Mouse (Mus musculus): Measurements from ENCODE around the gene Polr3gl.

Gene Polr3gl

DNA sequence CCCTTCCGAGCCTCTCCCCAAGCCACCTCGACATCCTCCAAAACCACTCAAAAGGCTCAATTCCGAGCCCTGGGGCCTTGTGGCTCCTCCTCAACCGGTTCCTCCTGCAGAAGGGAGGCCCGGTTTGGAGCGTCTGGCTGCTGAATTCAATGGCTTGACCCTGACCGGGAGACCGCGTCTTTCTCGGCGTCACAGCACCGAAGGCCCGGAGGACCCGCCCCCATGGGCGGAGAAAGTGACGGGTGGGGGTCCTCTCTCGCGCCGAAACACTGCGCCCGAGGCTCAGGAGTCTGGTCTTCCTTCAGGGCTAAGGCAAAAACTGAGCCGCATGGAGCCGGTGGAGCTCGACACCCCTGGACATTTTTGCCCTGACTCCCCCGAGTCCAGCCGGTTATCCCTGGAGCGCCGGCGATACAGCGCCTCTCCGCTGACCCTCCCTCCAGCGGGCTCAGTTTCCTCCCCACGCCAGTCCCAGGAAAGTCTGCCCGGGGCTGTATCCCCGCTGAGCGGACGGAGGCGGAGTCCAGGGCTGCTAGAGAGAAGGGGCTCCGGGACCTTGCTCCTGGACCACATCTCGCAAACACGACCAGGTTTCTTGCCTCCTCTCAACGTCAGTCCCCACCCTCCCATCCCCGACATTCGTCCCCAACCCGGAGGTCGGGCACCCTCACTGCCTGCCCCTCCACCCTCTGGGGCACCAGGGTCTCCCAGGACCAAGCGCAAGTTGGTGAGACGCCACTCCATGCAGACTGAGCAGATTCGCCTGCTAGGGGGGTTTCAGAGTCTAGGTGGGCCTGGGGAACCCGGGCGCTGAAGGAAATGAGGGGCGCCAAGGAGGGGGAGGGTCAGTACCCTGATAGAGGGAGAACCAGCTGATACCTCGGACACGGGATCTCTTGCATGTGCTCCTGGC lies 4.4 kb upstream of the Polr3gl start:
- in situ Hi-C loops (cut with MboI, MseI), result no loop called here

DNA sequence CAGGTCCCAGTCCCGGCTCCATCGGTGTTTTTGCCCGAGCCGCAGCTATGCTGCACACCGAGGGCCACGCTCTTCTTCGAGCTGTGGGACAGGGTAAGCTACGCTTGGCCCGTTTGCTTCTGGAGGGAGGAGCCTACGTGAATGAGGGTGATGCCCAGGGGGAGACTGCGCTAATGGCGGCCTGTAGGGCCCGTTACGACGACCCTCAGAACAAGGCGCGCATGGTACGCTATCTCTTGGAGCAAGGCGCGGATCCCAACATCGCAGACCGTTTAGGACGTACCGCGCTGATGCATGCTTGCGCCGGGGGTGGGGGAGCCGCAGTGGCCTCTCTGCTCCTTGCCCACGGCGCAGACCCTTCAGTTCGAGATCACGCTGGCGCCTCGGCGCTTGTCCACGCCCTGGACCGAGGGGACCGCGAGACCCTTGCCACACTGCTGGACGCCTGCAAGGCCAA lies 3.5 kb upstream of the Polr3gl start:
- in situ Hi-C loops (cut with MboI, MseI), result no loop called here

- in situ Hi-C loops (cut with MboI, MseI), result no loop called here
Observed at GRCm38 (mm10) chr3:96596855-96597254, 2.9 kb upstream of the Polr3gl start.

- in situ Hi-C loops (cut with MboI, MseI), result no loop called here
Observed at GRCm38 (mm10) chr3:96596228-96596707, 2.3 kb upstream of the Polr3gl start, which contains the start of gene Ankrd34a. TSS of gene Ankrd34a (plus strand) at chr3:96596636.

DNA sequence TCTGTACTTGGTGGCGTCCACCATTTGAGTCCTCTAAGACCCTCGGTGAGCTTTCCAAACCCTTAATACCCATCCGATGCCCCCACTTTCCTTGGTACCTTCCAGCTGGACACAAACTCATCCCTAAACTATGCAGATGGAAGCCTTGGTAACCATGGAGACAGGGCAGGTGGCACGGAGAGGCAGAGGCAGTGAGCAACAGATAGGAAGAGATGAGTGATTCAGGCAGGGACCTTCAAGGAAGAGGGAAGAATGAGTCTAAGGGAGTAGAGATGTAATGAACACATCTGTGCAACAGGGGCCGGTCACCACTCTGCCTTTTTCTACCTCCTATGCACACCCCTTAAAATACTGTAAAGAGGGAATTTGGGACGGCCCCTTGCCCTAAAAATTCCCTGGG lies 1.7 kb upstream of the Polr3gl start:
- in situ Hi-C loops (cut with MboI, MseI), result no loop called here

DNA sequence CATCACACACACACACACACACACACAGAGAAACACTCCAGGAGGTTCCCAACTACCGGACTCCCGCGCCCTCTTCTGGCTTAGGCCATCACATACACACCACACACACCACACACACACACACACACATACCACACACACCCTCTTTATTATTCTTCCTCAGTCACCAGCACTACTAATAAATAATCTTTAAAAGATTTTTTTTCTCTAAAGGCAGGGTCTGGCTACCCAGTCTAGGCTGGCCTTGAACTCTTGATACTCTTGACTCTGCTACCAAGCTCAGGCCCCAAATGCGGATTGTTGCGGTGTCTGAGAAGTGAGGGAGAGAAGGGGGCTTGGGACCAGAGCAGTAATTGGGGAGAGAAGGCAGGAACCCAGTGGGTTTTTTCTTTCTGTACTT lies 870 bp upstream of the Polr3gl start:
- in situ Hi-C loops (cut with MboI, MseI), result no loop called here

DNA sequence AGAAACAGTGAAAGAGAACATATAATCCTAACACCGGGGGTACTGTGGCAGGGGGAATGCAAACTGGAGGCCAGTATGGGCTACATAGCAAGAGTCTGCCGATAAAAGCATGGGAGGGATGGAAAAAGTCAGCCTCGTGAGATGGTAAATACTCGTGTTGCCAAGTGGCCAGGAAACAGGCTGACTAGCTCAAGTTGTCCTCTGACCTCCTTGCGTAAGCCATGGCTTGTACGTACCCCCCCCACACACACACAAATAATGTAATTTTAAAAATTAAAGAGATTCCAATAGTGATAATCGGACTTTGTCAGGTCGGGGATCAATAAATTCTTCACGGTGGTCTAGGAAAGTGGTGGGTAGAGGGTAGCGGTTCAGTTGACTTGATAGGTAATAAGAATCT lies 607 bp downstream of the Polr3gl start:
- in situ Hi-C loops (cut with MboI, MseI), result no loop called here

DNA sequence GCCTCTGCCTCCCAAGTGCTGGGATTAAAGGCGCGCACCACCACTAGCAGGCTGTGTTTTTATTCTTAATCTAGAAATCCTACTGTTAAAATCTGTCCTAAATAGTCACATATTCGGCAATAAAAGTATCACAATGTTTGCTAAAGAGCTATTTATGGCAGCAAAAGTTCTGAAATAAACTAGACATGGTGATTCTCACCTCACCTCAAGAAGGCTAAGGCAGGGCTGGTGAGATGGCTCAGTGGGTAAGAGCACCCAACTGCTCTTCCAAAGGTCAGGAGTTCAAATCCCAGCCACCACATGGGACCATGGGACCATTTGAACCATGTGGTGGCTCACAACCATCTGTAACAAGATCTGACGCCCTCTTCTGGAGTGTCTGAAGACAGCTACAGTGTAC lies 3.3 kb downstream of the Polr3gl start:
- in situ Hi-C loops (cut with MboI, MseI), result no loop called here

DNA sequence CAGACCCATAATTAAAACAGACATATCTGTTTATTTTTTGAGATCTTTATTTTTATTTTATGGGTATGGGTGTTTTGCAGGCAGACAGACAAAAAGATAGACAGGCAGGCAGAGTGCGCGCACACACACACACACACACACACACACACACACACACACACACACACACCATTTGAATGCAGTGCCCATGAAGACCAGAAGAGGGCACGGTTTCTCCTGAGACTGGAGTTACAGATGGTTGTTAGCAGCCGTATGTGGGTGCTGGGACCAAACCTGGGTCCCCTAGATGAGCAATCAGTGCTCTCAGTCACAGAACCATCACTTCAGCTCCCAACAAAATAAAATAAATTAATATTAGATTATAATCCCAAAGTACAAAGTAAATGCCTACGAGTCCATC lies 10.6 kb downstream of the Polr3gl start:
- in situ Hi-C loops (cut with MboI, MseI), result loop anchor here (5.0 kb wide), 1 partner anchor 41 kb away; no protein-coding TSS in a partner anchor

DNA sequence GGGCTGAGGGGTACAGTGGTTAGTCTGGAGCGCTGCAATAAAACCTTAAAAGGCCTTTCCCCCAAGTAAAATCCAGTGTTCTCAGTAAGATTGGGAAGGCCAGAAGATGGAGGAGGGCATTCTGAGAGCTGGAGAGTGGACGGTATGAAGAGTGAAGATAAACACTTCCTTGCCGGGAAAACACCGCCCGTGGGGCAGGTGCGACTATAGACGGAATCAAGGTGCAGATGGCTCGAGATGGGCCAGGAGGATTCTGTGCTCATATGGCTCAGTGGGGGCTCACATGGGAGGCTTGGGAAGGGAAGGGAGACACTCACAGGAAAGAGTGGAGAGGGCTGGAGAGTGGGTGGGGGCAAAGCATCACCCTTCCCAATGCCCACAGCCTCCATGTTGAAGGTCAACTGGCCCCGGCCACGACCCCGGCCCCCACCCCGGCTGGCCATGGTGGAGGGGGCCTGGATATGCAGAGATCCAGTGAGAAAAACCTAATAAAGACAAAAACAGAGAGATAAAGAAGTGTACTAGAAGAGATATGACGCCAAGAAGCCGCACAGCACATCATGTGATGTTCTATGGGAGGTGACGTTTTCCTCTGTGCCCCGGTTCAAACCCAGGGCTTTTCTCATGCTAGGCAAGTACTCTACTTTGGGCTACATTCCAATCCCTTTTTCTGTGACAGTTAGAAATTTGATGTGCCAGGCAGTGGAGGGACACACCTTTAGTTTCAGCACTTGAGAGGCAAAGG lies 12.0 kb downstream of the Polr3gl start:
- in situ Hi-C loops (cut with MboI, MseI), result loop anchor here (5.0 kb wide), 1 partner anchor 40 kb away; no protein-coding TSS in a partner anchor

GRCm38 (mm10) chr3:96581141-96581540 lies 12.8 kb downstream of the Polr3gl start:
- in situ Hi-C loops (cut with MboI, MseI), result loop anchor here (5.0 kb wide), 1 partner anchor 39 kb away; no protein-coding TSS in a partner anchor

DNA sequence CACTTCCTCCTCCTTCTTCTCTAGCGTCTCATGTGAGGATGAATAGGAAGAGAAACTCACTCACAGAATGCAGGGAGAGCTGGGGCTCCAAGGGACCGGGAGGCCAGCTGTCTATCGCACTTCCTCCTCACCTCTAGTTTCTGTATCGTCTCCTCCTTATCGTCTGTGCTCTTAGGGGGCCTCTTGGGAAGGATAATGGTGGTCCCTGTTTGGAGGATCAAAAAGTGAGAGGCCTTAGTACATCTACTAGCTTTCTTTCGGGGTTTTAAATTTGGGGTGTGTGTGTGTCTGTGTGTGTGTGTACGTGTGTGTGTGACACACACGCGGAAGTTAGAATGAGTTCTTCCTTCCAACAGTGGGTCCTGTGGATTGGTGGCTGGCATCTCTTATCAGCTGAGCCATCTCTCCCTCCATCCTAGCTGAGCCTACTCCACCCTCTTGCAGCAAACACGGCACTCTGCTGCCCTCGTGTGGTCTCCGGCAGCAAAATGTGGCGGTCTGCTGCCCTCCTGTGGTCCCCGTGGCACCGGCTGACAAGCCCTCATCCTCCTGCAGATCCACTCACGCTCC lies 14.0 kb downstream of the Polr3gl start:
- in situ Hi-C loops (cut with MboI, MseI), result loop anchor here (5.0 kb wide), 1 partner anchor 38 kb away; no protein-coding TSS in a partner anchor

- in situ Hi-C loops (cut with MboI, MseI), result no loop called here
Observed at GRCm38 (mm10) chr3:96579239-96579750, 14.7 kb downstream of the Polr3gl start.

DNA sequence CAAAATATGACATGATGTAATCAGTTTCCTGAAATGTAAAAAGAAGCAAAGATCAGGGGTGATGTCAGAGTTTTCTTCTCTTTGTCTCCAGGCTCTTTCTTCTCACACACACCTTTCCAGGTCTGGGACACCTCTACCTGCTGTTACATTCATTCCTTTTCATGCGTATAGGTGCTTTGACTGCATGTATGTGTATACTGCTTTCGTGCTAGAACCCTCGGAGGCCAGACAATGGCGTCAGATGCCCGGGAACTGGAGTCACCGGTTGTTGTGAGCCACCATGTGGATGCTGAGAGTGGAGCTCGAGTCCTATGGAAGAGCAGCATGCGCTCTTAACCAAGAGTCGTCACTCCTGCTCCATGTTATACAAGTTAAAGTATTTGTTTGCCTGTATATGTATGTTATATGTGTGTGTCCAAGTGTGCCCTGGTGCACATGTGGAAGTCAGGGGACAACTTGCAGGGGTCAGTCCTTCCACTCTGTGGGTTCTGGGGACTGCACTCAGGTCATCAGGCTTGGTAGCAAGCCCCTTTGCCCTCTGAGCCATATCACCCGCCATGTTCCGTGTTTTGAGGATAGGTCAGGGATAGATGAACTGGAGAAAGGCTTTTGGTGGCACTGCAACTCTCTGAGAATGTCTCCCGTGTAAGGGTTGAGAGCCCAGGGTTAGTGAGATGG lies 15.3 kb downstream of the Polr3gl start:
- in situ Hi-C loops (cut with MboI, MseI), result no loop called here

- in situ Hi-C loops (cut with MboI, MseI), result no loop called here
Observed at GRCm38 (mm10) chr3:96577566-96577965, 16.4 kb downstream of the Polr3gl start.

GRCm38 (mm10) chr3:96576690-96577541 lies 17.1 kb downstream of the Polr3gl start, which contains the start of gene Gm16253:
TSS of gene Gm16253 (plus strand) at chr3:96576984.
- in situ Hi-C loops (cut with MboI, MseI), result no loop called here

DNA sequence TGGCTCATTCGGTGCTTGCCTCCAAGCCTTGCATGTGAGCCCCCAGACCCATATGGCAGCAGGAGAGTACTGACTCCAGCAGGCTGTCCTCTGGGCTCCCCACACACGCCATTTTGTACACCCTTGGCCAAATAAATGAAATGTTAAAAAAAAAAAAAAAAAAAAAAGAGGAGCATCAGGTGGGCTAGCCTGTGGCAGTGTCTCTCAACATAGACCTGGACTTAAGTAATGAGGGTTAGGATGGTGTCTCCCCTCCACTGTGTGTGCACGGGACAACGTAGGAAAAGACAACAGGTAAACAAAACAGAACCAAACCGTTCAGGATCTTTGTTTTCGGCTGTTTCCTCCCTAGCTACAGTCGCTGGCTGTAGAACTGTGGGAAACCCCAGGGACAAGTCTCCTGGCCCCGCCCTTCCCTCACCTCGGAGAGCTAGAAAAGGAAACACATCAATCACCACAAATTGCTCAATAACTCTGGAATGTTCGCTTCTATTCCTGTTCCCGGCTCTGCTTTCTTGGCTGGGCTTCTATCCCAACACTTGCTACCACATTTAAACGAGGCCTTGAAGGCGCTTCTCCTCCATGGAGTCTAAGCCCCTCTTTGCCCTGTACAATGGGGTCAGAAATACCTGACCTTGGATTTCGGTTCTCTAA lies 17.8 kb downstream of the Polr3gl start:
- in situ Hi-C loops (cut with MboI, MseI), result no loop called here

DNA sequence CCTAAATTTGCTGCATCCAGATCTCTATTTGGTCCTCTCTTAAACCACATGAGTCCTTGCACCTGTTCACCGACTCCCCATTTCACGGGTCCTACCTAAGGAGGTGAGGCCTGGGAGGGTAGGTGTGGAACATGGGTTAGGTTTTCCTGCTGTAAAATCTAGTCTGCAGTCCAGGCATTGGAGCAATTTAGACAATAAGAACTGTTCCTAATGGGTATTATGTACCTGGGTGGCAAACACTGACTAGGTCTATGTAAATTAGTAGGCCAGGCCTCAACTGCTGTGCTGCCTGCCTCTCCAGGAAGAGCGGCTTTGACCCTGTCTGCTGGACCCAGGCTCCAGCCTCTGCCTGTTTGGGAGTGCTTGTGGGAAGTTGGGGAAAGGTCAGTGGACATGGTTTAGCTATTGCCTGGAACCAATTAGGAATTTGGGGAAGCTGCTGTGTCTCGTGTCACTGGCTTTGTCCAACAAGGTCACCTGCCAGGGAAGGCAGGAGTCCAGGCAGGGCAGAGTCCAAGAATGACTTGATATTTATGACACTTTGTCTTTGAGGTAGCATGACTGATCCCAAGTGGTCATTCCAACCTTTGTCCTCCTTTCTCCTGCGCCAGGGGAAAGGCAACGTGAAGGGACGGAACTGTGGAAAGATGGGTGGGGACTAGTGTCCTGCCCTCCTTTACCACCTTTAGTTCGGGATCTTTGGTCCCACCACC lies 18.6 kb downstream of the Polr3gl start:
- in situ Hi-C loops (cut with MboI, MseI), result no loop called here
